Mouse (Mus musculus): Measurements from ENCODE around the gene Timm44.

Gene Timm44

DNA sequence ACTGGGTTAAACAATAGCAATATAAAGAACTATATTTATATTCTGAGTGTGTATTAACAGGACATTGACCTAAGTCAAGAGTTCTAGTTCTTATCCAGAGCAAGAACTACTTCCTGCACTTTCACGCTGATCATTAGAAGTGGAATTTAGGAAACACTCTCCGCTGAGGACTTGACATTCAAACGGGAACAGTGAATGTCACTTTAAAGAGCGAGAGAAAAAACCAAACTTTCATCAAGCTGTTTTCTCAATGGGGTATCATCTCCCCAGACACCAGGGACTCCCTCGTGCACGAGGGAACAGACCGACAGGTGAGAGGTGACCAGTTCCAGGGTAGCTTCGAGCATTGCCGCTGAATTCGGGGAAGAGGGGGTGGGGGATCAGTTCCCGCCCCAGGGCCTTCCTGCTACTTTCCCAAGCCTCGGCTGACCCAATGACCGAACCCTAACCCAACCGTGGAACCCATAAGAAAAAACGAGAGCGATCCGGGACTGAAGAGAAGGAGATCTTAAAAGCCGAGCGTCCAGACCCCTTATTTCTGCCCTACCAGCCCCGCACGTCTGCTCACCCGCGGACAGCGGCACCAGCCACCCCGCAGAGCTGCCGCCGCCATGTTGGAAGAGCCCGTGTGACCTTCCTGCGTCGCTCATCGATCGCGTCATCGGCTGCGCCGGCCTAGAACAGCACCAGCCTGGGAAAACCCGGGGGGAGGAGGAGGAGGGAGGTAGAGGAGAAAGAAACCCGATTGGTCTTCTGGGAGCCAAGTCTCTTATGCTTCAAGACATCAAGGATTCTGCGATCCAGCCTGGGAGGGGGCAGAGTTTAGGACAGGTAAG, at the start of gene Timm44:
Timm44 (minus strand) TSS at position 639 of the 836 bp plus-strand sequence.
- peak; percentile 89 for DNase-seq (ENCODE audit: low read depth, low spot score)

GRCm38 (mm10) chr8:4324983-4325750, 49.5 kb upstream of the Timm44 start, which contains the start of the genes Ccl25 and Elavl1:
Gene Ccl25, plus strand, starts transcription at chr8:4325210.
Gene Elavl1, minus strand, starts transcription at chr8:4325413.
- DNase-seq (ENCODE audit: low read depth, low spot score) = peak; percentile 95

DNA sequence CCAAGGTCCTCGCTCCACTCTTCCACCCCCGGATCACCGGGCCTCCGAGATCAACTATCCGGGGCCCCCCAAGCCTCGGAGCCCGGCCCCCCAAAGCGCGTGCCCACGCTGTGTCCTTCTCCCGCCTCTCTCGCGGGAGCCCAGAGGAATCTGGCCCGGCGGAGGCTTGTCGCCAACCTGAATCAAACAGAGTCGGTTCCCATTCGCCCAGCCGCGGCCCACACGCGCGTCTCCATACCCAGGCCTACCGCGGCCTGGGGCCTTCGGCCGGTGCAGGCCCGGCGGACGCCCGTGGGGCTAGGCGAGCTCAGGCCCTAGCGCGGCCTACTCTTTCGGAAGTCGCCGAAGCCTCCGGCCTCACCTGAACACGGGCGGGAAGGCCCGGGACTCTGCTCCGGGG, 48.8 kb upstream of the Timm44 start:
- DNase-seq (ENCODE audit: low read depth, low spot score) = peak; percentile 30

DNA sequence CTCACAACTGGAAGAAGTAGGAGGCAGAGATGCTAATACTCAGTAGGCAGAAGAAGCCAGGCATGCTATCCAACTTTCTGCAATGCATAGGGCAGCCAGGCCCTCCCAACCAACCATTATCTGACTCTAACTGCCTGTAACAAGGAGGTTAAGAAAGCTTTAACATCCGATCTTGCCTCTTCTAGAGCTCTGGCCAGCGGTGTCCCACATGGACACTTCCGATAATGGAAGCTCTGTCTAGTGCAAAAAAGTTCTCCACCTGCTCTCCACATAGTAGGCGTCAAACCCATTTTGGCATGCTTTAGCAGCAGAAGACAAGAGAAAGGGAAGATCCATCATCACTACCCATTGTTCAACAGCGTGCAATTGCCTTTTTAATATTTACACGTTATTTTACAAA, 48.2 kb upstream of the Timm44 start:
- DNase-seq (ENCODE audit: low read depth, low spot score) = no peak

DNA sequence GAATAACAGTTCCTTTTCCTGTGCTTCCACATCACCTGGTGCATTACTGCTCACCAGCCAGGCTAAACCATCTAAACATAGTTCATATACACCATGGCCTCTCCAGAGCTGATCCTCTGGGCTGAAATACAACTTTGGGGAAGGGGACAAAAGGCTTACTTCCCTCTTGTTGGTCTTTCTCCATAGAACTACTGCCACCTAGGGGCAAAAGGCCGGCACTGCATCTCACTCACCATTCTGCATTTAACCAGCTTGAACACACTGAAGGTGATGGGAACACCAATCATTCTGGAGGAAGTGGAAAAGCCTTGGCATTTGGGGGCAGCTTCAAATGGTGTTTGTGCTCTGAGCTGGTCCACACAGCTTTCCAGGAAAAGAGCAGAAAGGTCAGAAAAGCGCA, 46.8 kb upstream of the Timm44 start:
- peak; percentile 76 for DNase-seq (ENCODE audit: low read depth, low spot score)

GRCm38 (mm10) chr8:4321031-4321430, 45.3 kb upstream of the Timm44 start:
- no peak for DNase-seq (ENCODE audit: low read depth, low spot score)

GRCm38 (mm10) chr8:4320404-4320803, 44.7 kb upstream of the Timm44 start:
- DNase-seq (ENCODE audit: low read depth, low spot score) = no peak

GRCm38 (mm10) chr8:4319573-4319872, 43.8 kb upstream of the Timm44 start:
- DNase-seq (ENCODE audit: low read depth, low spot score) = no peak

- DNase-seq (ENCODE audit: low read depth, low spot score) = no peak
Observed at GRCm38 (mm10) chr8:4318796-4319572, 43.3 kb upstream of the Timm44 start.

DNA sequence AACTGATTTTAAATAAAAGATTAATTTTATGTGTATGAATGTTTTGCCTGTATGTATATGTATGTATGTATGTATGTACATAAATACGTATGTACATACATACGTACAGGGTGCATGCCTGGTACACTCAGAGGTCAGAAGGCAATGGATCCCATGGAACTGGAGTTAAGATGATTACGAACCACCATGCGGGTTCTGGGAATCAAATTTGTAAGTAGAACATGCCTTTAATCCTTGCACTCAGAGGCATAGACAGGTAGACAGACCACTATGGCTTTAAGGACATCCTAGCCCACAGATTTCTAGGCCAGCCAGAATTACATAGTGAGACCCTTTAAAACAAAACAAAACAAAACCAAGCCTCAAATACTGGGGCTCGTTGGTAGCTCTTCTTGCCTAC, 42.4 kb upstream of the Timm44 start:
- no peak for DNase-seq (ENCODE audit: low read depth, low spot score)

- DNase-seq (ENCODE audit: low read depth, low spot score) = no peak
Observed at GRCm38 (mm10) chr8:4314852-4315251, 39.1 kb upstream of the Timm44 start.

DNA sequence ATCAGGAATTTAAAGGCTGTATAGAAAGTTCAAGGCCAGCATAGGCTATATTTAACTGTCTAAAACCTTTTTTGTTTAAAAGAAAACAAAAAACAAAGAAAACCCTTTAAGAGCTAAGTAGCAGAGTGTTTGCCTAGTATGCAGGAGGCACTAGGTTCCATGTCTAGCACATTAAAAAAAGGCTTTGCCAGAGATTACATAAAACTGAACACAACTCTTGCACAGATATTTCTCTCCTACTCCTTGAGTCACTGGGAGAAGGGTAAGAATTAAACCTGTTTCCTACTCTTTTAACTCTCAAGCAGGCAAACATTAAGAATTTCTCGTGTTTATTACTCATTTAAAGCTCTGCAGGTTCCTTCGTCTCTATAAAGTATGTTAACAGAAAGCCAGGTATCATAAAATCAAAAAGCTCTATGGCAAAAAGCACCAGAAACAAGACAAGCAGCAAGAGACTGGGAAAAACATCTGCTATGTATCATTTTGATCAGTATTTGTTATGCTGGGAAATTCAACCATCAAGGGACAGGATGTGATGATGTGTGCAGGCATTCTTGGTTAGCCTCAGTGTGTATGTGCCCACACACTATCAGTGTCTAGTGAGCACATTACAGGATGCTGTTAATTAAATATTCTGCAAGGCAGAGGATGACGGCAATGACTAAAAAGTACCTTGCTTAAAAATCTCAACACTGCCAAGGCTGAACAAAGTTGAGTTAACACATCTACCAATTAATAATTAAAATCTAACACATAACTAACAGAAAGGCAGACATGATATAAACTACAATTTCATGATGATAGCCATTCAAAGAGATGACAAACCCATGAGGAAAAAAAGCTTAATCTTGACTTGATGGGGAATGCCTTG, 37.8 kb upstream of the Timm44 start:
- DNase-seq (ENCODE audit: low read depth, low spot score) = no peak

DNA sequence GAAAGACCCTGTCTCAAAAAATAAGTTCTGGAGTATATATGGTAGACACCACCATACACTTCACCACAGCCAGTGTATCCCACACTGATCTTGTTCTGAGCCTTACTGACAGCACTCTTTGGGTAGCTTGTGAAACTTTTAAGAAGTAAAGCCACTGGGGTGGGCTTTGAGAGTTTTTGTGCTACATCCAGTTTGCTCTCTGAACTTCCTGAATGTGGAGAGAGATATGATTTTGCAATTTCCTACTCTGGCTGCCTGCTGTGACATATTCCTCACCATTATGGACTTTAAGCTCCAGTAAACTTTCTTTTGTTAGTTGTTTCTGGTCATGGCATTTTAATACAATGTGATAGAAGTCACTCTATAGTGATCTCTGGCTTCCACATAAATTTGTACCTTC, 36.4 kb upstream of the Timm44 start:
- DNase-seq (ENCODE audit: low read depth, low spot score) = no peak

- DNase-seq (ENCODE audit: low read depth, low spot score) = no peak
Observed at GRCm38 (mm10) chr8:4305838-4306237, 30.1 kb upstream of the Timm44 start.

GRCm38 (mm10) chr8:4304124-4304547, 28.4 kb upstream of the Timm44 start:
- DNase-seq (ENCODE audit: low read depth, low spot score) = no peak

- no peak for DNase-seq (ENCODE audit: low read depth, low spot score)
Observed at GRCm38 (mm10) chr8:4297822-4298221, 22.1 kb upstream of the Timm44 start.

- DNase-seq (ENCODE audit: low read depth, low spot score) = no peak
Observed at GRCm38 (mm10) chr8:4292738-4293137, 17.0 kb upstream of the Timm44 start.

- DNase-seq (ENCODE audit: low read depth, low spot score) = no peak
Observed at GRCm38 (mm10) chr8:4276111-4276465, 375 bp upstream of the Timm44 start.

GRCm38 (mm10) chr8:4269609-4270008, 6.1 kb downstream of the Timm44 start:
- DNase-seq (ENCODE audit: low read depth, low spot score) = no peak

DNA sequence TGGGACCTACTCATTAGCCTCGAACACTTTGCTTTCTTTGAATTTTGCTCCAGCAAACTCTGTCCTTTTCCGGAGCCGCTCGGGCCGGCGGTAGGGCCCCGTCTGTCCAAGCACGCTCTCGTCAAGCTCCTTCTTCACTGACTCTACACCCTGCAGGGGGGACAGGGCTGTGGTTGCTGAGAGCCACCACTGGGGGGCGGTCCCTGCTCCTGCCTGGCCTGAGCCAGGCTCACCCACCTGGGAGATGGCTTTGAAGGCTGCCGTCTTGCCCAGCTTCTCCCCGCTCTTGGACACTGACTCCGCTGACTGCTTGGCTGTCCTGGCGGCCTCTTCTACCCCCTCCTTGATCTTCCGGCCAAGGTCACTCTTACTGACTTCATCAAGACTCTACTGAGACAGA, 8.1 kb downstream of the Timm44 start:
- DNase-seq (ENCODE audit: low read depth, low spot score) = no peak
